Mouse (Mus musculus) neural tube, embryonic 11.5 days (tissue): ENCODE data around the gene Aff3. TPM values are rescaled to one million over a fixed set of nuclear protein-coding genes. Genes with fewer than 3 reads are reported as not detected.

Source experiments
- ATAC-seq: fragments of 200-750 bp; cut with Nextera tagmentation; 2 replicates; pipeline ENCODE4 v1.8.0; 2017; ENCODE audit warnings: moderate number of reproducible peaks, mild to moderate bottlenecking, moderate TSS enrichment, moderate library complexity; ENCODE audit not compliant: insufficient read depth, low FRiP score, low TSS enrichment
- DNase-seq: peaks from one replicate; pipeline ENCODE4 v3.0.0-alpha.2; 2015; ENCODE audit warnings: low spot score
- H3K27ac ChIP-seq: fragments of 300-500 bp; sonication (generic); 2 replicates; pipeline ENCODE4 v1.5.1; 2014; ENCODE audit warnings: low read depth, mild to moderate bottlenecking, low read length
- H3K27me3 ChIP-seq: fragments of 300-500 bp; sonication (generic); 2 replicates; pipeline ENCODE4 v1.6.1; 2014; ENCODE audit warnings: mild to moderate bottlenecking, low read length, mixed read lengths; ENCODE audit not compliant: control insufficient read depth, insufficient read depth
- H3K36me3 ChIP-seq: fragments of 300-500 bp; sonication (generic); 2 replicates; pipeline ENCODE4 v1.6.1; 2014; ENCODE audit warnings: mild to moderate bottlenecking, low read length, moderate library complexity, mixed read lengths; ENCODE audit not compliant: control insufficient read depth, insufficient read depth
- H3K4me1 ChIP-seq: fragments of 300-500 bp; sonication (generic); 2 replicates; pipeline ENCODE4 v1.6.1; 2014; ENCODE audit warnings: low read length, mixed read lengths; ENCODE audit not compliant: control insufficient read depth, insufficient read depth
- H3K4me2 ChIP-seq: fragments of 300-500 bp; sonication (generic); 2 replicates; pipeline ENCODE4 v1.6.1; 2014; ENCODE audit warnings: low read depth, mild to moderate bottlenecking, moderate library complexity
- H3K4me3 ChIP-seq: fragments of 300-500 bp; sonication (generic); 2 replicates; pipeline ENCODE4 v1.5.1; 2014; ENCODE audit warnings: low read depth, low read length
- H3K9ac ChIP-seq: fragments of 300-500 bp; sonication (generic); 2 replicates; pipeline ENCODE4 v1.6.1; 2014; ENCODE audit warnings: mild to moderate bottlenecking, low read length
- H3K9me3 ChIP-seq: fragments of 300-500 bp; sonication (generic); 2 replicates; pipeline ENCODE4 v1.6.1; 2016; ENCODE audit warnings: low read length; ENCODE audit not compliant: control insufficient read depth
- WGBS: fragments of 180-500 bp; shearing (Covaris S2); extraction: QIAGEN DNeasy Blood & Tissue Kit; methylation state at CpG from one replicate; pipeline ENCODE4 v1.1.7; 2014; 5-methylcytosine and 5-hydroxymethylcytosine counted together
- polyA plus RNA-seq: library from polyadenylated mRNA; unstranded; fragments of >200 nt; fragmentation: Nextera tagmentation; extraction: Ambion mirVana; gene quantifications from 2 replicates; pipeline ENCODE4 v1.2.1, GENCODE M21; 2014

Aff3 gene
- polyA plus RNA-seq, 1 experiment from 2014 or later, result 33.3 TPM

GRCm38 (mm10) chr1:38390886-38391249 is 273.9 kb downstream of the Aff3 start:
- Histone ChIP-seq H3K27ac (no peak overlapping the region), H3K4me3 (no peak overlapping the region), H3K27me3 (no peaks in the 10 kb centered on the region), H3K36me3 (no peaks in the 10 kb centered on the region), H3K9ac (no peak overlapping the region), H3K9me3 (no peaks in the 10 kb centered on the region), H3K4me1 (peaks cover 21% of the 10 kb centered on the region), H3K4me2 (no peak overlapping the region)
- DNase-seq (no peak), ATAC-seq (no peak)
- WGBS, result 82% methylated on average over 7 of the region's 7 CpGs

- ATAC-seq, result no peak
- Histone ChIP-seq H3K4me3 (no peak overlapping the region), H3K4me1 (peaks cover 17% of the 10 kb centered on the region)
These were observed 274.4 kb downstream of the Aff3 start for GRCm38 (mm10) chr1:38390235-38390885.

GRCm38 (mm10) chr1:38389576-38389975 is 275.2 kb downstream of the Aff3 start:
- 78% methylated on average over 7 of the region's 7 CpGs for WGBS
- Histone ChIP-seq H3K4me3 (no peak overlapping the region), H3K9me3 (no peaks in the 10 kb centered on the region), H3K27me3 (no peaks in the 10 kb centered on the region), H3K9ac (no peak overlapping the region), H3K4me2 (no peak overlapping the region), H3K4me1 (peaks cover 12% of the 10 kb centered on the region), H3K27ac (no peak overlapping the region), H3K36me3 (no peaks in the 10 kb centered on the region)
- ATAC-seq (no peak), DNase-seq (no peak)

More at GRCm38 (mm10) chr1:38390235-38390885, 274.4 kb downstream of the Aff3 start:
- Histone ChIP-seq H3K27me3 (no peaks in the 10 kb centered on the region), H3K4me2 (no peak overlapping the region), H3K27ac (no peak overlapping the region), H3K36me3 (no peaks in the 10 kb centered on the region), H3K9ac (no peak overlapping the region), H3K9me3 (no peaks in the 10 kb centered on the region)
- WGBS, result 78% methylated on average over 17 of the region's 17 CpGs
- DNase-seq, result no peak

- ATAC-seq (no peak), DNase-seq (no peak)
- Histone ChIP-seq H3K4me2 (no peak overlapping the region), H3K4me1 (peaks cover 5% of the 10 kb centered on the region), H3K36me3 (no peaks in the 10 kb centered on the region), H3K9ac (no peak overlapping the region), H3K9me3 (no peaks in the 10 kb centered on the region), H3K27me3 (no peaks in the 10 kb centered on the region), H3K4me3 (no peak overlapping the region), H3K27ac (no peak overlapping the region)
- WGBS, result 84% methylated on average over 3 of the region's 3 CpGs
These were observed 276.3 kb downstream of the Aff3 start for GRCm38 (mm10) chr1:38388466-38388865.

- H3K27ac ChIP-seq, result no peak overlapping the region
- WGBS, result 76% methylated on average over 9 of the region's 9 CpGs
- no peak overlapping the region for H3K9ac ChIP-seq
- H3K4me2 ChIP-seq, result no peak overlapping the region
- DNase-seq (no peak), ATAC-seq (no peak)
- H3K4me3 ChIP-seq, result no peak overlapping the region
- H3K4me1 ChIP-seq, result 0 out of 2 replicates have a peak, but pooled peaks cover 3% of the 10 kb centered on the region
- H3K9me3 ChIP-seq, result no peaks in the 10 kb centered on the region
- H3K27me3 ChIP-seq, result no peaks in the 10 kb centered on the region
- no peaks in the 10 kb centered on the region for H3K36me3 ChIP-seq
These were observed 277.3 kb downstream of the Aff3 start for GRCm38 (mm10) chr1:38387438-38387837.

- H3K27ac ChIP-seq, result 0 out of 2 replicates have a peak overlapping the region, but pooled peaks have one; percentile 14
- 37% methylated on average over 16 of the region's 16 CpGs for WGBS
- no peak for ATAC-seq
These were observed 280.2 kb downstream of the Aff3 start for GRCm38 (mm10) chr1:38384457-38385121.

GRCm38 (mm10) chr1:38384010-38384409 is 280.7 kb downstream of the Aff3 start:
- no peak overlapping the region for H3K4me3 ChIP-seq
- no peak for ATAC-seq
- no peak overlapping the region for H3K4me2 ChIP-seq
- 85% methylated on average over 7 of the region's 7 CpGs for WGBS
- H3K9me3 ChIP-seq, result no peaks in the 10 kb centered on the region
- 0 out of 2 replicates have a peak overlapping the region, but pooled peaks have one; percentile 14 for H3K27ac ChIP-seq
- no peaks in the 10 kb centered on the region for H3K36me3 ChIP-seq
- no peak for DNase-seq
- H3K27me3 ChIP-seq, result no peaks in the 10 kb centered on the region
- H3K9ac ChIP-seq, result no peak overlapping the region
- 0 out of 2 replicates have a peak, but pooled peaks cover 3% of the 10 kb centered on the region for H3K4me1 ChIP-seq

More at GRCm38 (mm10) chr1:38384457-38385121, 280.2 kb downstream of the Aff3 start:
- Histone ChIP-seq H3K27me3 (no peaks in the 10 kb centered on the region), H3K36me3 (no peaks in the 10 kb centered on the region), H3K9me3 (no peaks in the 10 kb centered on the region), H3K4me1 (0 out of 2 replicates have a peak, but pooled peaks cover 3% of the 10 kb centered on the region), H3K4me2 (no peak overlapping the region), H3K4me3 (no peak overlapping the region), H3K9ac (no peak overlapping the region)
- DNase-seq, result no peak

- Histone ChIP-seq H3K9ac (no peak overlapping the region), H3K27ac (no peak overlapping the region), H3K9me3 (no peaks in the 10 kb centered on the region), H3K36me3 (no peaks in the 10 kb centered on the region), H3K27me3 (no peaks in the 10 kb centered on the region), H3K4me2 (no peak overlapping the region), H3K4me1 (0 out of 2 replicates have a peak, but pooled peaks cover 3% of the 10 kb centered on the region), H3K4me3 (no peak overlapping the region)
- DNase-seq, result no peak
- 87% methylated on average over 4 of the region's 4 CpGs for WGBS
- no peak for ATAC-seq
These were observed 282.1 kb downstream of the Aff3 start for GRCm38 (mm10) chr1:38382683-38383082.

- no peak for ATAC-seq
- 78% methylated on average over 3 of the region's 3 CpGs for WGBS
- H3K9ac ChIP-seq, result no peak overlapping the region
- no peak overlapping the region for H3K27ac ChIP-seq
- H3K4me1 ChIP-seq, result no peaks in the 10 kb centered on the region
- no peaks in the 10 kb centered on the region for H3K27me3 ChIP-seq
- no peaks in the 10 kb centered on the region for H3K36me3 ChIP-seq
- no peak overlapping the region for H3K4me3 ChIP-seq
- H3K9me3 ChIP-seq, result no peaks in the 10 kb centered on the region
- no peak overlapping the region for H3K4me2 ChIP-seq
- no peak for DNase-seq
These were observed 286.8 kb downstream of the Aff3 start for GRCm38 (mm10) chr1:38377930-38378329.
